Mouse (Mus musculus) heart, postnatal 0 days (tissue): ENCODE measurements at regions not wholly inside any gene's neighbourhood (a gene's known extent, or its start where the extent isn't known, plus 50 kb on each side); places are given as distances from the start of the nearest gene placed in this dataset.

Source experiments
- ATAC-seq: fragments of 200-750 bp; cut with Nextera tagmentation; 2 replicates; pipeline ENCODE4 v1.8.0; 2017; ENCODE audit warnings: low read depth, moderate number of reproducible peaks, moderate library complexity; ENCODE audit not compliant: insufficient read depth
- DNase-seq: peaks from one replicate; pipeline ENCODE4 v3.0.0-alpha.2; 2016; ENCODE audit warnings: low spot score
- H3K27ac ChIP-seq: fragments of 300-500 bp; sonication (generic); 2 replicates; pipeline ENCODE4 v1.5.1; 2014; ENCODE audit warnings: low read depth, mild to moderate bottlenecking
- H3K27me3 ChIP-seq: fragments of 300-500 bp; sonication (generic); 2 replicates; pipeline ENCODE4 v1.6.1; 2014; ENCODE audit warnings: low read length, mixed read lengths; ENCODE audit not compliant: control insufficient read depth, insufficient read depth
- H3K36me3 ChIP-seq: fragments of 300-500 bp; sonication (generic); replicated peaks from 2 replicates; pipeline ENCODE4 v1.6.1; 2014; ENCODE audit warnings: low read length, mixed read lengths; ENCODE audit not compliant: control insufficient read depth, insufficient read depth
- H3K4me1 ChIP-seq: fragments of 300-500 bp; sonication (generic); 2 replicates; pipeline ENCODE4 v1.6.1; 2014; ENCODE audit warnings: antibody characterized with exemption; ENCODE audit not compliant: control insufficient read depth, insufficient read depth
- H3K4me2 ChIP-seq: fragments of 300-500 bp; sonication (generic); 2 replicates; pipeline ENCODE4 v1.6.1; 2014; ENCODE audit warnings: low read depth, mild to moderate bottlenecking, low read length, moderate library complexity
- H3K4me3 ChIP-seq: fragments of 300-500 bp; sonication (generic); 2 replicates; pipeline ENCODE4 v1.5.1; 2014; ENCODE audit warnings: low read depth, low read length
- H3K9ac ChIP-seq: fragments of 300-500 bp; sonication (generic); replicated peaks from 2 replicates; pipeline ENCODE4 v1.6.1; 2014; ENCODE audit warnings: low read depth, low read length, mixed read lengths
- H3K9me3 ChIP-seq: fragments of 300-500 bp; sonication (generic); replicated peaks from 2 replicates; pipeline ENCODE4 v1.6.1; 2016; ENCODE audit warnings: low read length; ENCODE audit not compliant: control insufficient read depth
- CTCF ChIP-seq: IDR thresholded peaks from 2 replicates; pipeline ENCODE4 v1.5.1; 2016; ENCODE audit warnings: antibody characterized with exemption, control low read depth, low read depth
- EP300 ChIP-seq: IDR thresholded peaks from 2 replicates; pipeline ENCODE4 v1.6.1; 2016; ENCODE audit warnings: antibody characterized with exemption, low read depth
- WGBS: fragments of 180-500 bp; shearing (Covaris S2); extraction: QIAGEN DNeasy Blood & Tissue Kit; methylation state at CpG from one replicate; pipeline ENCODE4 v1.1.7; 2014; 5-methylcytosine and 5-hydroxymethylcytosine counted together

DNA sequence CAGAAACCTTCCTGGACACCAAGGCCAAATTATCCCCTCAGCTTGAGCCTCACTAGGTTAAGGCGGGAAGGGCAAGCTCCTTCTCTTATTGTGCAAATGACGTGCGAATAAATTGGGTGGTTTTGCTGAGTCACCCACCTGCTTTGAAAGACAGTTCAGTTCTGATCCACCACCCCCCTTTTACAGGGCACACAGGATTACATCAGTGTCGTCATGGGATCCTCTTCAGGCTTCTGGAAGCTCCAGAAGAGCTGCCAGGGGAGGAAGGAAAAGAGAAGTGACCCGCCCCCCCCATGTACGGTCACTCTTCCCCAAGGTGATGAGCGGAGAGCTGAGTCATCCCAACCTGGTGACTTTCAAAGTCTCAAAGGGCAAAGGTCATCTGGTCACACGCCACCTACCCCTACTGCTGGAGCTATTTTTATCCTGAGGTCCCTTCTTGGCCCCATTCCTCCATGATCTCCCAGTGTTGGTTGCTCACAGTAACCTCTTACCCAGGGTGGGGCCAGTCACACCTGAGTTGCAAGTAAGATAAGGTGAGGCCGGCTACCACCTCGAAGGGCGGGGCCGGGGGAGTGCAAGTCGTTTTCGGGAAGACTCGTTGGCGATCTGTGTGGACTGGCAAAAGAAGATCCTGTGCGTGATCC is 58.9 kb upstream of the Smndc1 start:
- Histone ChIP-seq H3K9me3 (no peaks in the 10 kb centered on the region), H3K27me3 (no peaks in the 10 kb centered on the region; the same call in 1 of the 2 replicates), H3K36me3 (no peaks in the 10 kb centered on the region), H3K27ac (no peak overlapping the region), H3K4me3 (no peak overlapping the region), H3K4me2 (no peak overlapping the region), H3K9ac (no peak overlapping the region), H3K4me1 (peaks cover 6% of the 10 kb centered on the region; the same call in 1 of the 2 replicates)
- DNase-seq = no peak
- no peak; the same call in 1 of the 2 replicates for ATAC-seq
- no peak for TF ChIP-seq CTCF
- no peak for TF ChIP-seq EP300
- WGBS = 85% methylated on average over 17 of the region's 17 CpGs

DNA sequence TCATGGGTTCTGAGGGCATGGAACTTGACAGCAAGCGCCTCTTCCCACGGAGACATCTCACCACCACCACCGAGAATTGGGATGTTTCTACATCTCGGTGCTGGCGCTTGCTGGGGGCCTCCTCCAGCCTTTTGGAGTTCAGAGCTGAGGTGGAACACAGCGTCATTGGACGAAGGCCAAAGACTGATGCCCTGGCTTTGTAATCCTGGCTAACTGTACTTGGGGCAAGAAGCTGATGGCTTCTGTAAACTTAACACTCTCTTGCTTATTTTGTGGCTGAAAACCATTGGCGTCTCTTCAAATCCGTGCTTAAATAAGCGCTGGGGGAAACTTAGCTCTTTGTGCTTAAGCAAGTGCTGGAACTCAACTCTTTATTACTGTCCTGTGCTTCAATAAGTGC is 57.8 kb upstream of the Smndc1 start:
- no peaks in the 10 kb centered on the region for H3K9me3 ChIP-seq
- no peaks in the 10 kb centered on the region for H3K36me3 ChIP-seq
- no peak overlapping the region for H3K4me3 ChIP-seq
- H3K9ac ChIP-seq = no peak overlapping the region
- H3K27me3 ChIP-seq = no peaks in the 10 kb centered on the region; the same call in 1 of the 2 replicates
- TF ChIP-seq CTCF (no peak), EP300 (no peak)
- peaks cover 6% of the 10 kb centered on the region; the same call in 1 of the 2 replicates for H3K4me1 ChIP-seq
- DNase-seq = no peak
- ATAC-seq = no peak
- 49% methylated on average over 10 of the region's 10 CpGs for WGBS
- H3K4me2 ChIP-seq = no peak overlapping the region
- no peak overlapping the region for H3K27ac ChIP-seq

DNA sequence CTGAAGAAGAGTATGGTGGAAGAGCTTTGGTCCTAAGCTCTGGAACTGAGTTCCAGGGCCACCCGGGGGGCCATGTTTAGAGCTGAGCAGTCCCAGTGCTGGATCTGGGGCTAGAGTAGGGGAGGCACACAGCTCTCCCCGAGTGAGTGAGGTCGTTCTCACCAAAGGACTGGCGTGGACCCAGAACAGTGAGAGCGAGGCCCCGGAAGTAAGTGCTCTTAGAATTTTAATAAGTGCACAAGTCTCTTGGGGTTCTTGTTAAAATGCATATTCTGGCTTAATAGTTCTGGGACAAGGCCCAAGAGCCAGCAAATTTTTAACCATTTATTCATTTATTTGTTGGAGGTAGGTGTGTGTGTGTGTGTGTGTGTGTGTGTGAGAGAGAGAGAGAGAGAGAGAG is 57.4 kb upstream of the Smndc1 start:
- TF ChIP-seq EP300 (no peak), CTCF (no peak)
- DNase-seq (no peak), ATAC-seq (no peak)
- H3K4me2 ChIP-seq = no peak overlapping the region
- peaks cover 6% of the 10 kb centered on the region; the same call in 1 of the 2 replicates for H3K4me1 ChIP-seq
- H3K27ac ChIP-seq = no peak overlapping the region
- no peaks in the 10 kb centered on the region for H3K36me3 ChIP-seq
- WGBS = 65% methylated on average over 6 of the region's 6 CpGs
- H3K9me3 ChIP-seq = no peaks in the 10 kb centered on the region
- no peaks in the 10 kb centered on the region; the same call in 1 of the 2 replicates for H3K27me3 ChIP-seq
- no peak overlapping the region for H3K4me3 ChIP-seq
- no peak overlapping the region for H3K9ac ChIP-seq

DNA sequence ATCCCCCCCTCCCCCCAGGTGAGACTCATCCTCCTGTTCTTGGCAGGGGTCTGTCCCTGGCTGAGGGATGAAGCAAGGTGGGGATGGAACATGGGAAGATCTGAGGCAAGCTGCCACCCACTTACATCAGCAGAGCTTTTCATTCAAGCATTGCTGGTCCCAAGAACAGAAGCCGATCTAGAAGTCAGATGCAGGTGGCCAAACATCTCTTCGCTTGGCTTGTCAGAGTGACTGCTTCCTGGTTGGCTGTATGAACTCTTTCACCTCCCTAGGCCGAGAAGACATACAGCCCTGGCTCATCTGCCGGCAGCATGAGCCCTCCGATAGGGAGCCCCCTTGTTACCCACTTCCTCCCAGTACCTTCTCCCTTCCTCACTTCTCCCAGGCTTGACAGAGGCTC is 55.8 kb upstream of the Smndc1 start:
- TF ChIP-seq EP300 = no peak
- Histone ChIP-seq H3K4me2 (no peak overlapping the region), H3K4me1 (peaks cover 6% of the 10 kb centered on the region; the same call in 1 of the 2 replicates), H3K36me3 (no peaks in the 10 kb centered on the region), H3K9ac (no peak overlapping the region), H3K27ac (no peak overlapping the region; the same call in 1 of the 2 replicates), H3K4me3 (no peak overlapping the region), H3K27me3 (no peaks in the 10 kb centered on the region; the same call in 1 of the 2 replicates), H3K9me3 (no peaks in the 10 kb centered on the region)
- DNase-seq (no peak), ATAC-seq (no peak)
- 58% methylated on average over 5 of the region's 5 CpGs for WGBS

DNA sequence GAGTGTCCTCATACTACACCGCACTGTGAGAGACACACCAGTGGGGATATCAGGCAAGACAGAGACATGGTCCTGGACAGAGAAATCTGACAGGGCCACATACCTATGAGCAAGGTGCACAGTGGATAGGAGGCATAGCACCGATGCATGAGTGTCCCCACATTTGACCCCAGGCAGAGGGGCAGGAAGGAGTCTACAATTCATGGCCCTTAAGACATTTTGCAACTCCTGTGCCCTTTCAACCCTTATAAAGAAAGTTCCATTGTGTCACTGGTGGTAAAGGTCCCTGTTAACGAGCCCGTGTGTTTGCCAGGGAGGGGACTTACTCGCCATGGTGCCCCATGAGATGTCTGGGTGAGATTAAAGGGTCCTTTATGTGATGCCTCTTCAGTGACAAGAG is 54.3 kb upstream of the Smndc1 start:
- DNase-seq = no peak
- WGBS = 78% methylated on average over 5 of the region's 5 CpGs
- Histone ChIP-seq H3K27me3 (no peaks in the 10 kb centered on the region; the same call in 1 of the 2 replicates), H3K4me1 (no peaks in the 10 kb centered on the region), H3K9me3 (no peaks in the 10 kb centered on the region), H3K36me3 (no peaks in the 10 kb centered on the region), H3K9ac (no peak overlapping the region), H3K4me3 (no peak overlapping the region), H3K27ac (no peak overlapping the region), H3K4me2 (no peak overlapping the region)
- no peak for ATAC-seq
- TF ChIP-seq EP300 (no peak), CTCF (no peak)
